Mouse (Mus musculus) spleen, adult 2 months (tissue): Measurements from ENCODE around the gene Ptpn13.

Source experiments
- CTCF ChIP-seq: fragments of 200-500 bp; IDR thresholded peaks from 2 replicates; pipeline ENCODE4 v1.5.1; 2011; ENCODE audit warnings: mild to moderate bottlenecking, inconsistent platforms; ENCODE audit not compliant: insufficient read depth, insufficient read length, insufficient replicate concordance; ENCODE audit errors: extremely low read depth
- POLR2A ChIP-seq: fragments of 200-500 bp; IDR thresholded peaks from 2 replicates; pipeline ENCODE4 v1.6.1; 2011; ENCODE audit warnings: low read depth, low read length, inconsistent platforms

DNA sequence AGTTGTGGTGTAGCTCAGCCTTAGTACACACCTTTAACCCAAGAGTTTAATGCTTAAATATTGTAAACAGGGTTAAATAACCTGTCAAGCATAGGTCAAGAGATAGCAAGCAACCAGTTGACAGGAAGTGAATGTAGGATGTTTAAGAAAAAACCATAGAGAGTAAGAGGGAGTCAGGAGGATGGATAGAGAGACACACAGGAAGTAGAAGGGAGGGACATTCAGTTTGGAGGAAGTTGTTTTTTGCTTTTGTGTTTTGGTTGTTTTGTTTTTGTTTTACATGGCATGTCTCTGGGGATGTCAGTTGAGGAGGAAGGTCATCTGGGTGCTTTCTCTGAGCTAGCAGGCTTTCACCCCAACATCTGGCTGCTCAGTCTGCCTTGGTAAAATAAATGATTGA lies 91.6 kb downstream of the Ptpn13 start:
- TF ChIP-seq POLR2A (no peak), CTCF (no peak)
